Mouse (Mus musculus) heart, adult 2 months (tissue): Measurements from ENCODE around the gene Polr3gl.

Experiments used
- CTCF ChIP-seq: fragments of 200-600 bp; IDR thresholded peaks from 2 replicates; pipeline ENCODE4 v1.8.1; 2022; ENCODE audit warnings: antibody characterized with exemption, mild to moderate bottlenecking, moderate library complexity
- EP300 ChIP-seq: fragments of 200-500 bp; IDR thresholded peaks from 2 replicates; pipeline ENCODE4 v1.6.1; 2011; ENCODE audit warnings: low read depth, low read length, control low read depth; ENCODE audit not compliant: insufficient read depth
- POLR2A ChIP-seq: fragments of 200-500 bp; IDR thresholded peaks from 2 replicates; pipeline ENCODE4 v1.6.1; 2011; ENCODE audit warnings: mild to moderate bottlenecking, low read depth, low read length, control low read depth; ENCODE audit not compliant: insufficient read depth

- TF ChIP-seq EP300 (peak; percentile 68; the same call in 1 of the 2 replicates), CTCF (no peak), POLR2A (peak; percentile 88)
Measured at GRCm38 (mm10) chr3:96561946-96562681, 31.9 kb downstream of the Polr3gl start.
